Mouse (Mus musculus) heart, embryonic 10.5 days (tissue): ENCODE data around the gene Trcg1. TPM values are rescaled to one million over a fixed set of nuclear protein-coding genes. Genes with fewer than 3 reads are reported as not detected.

Source experiments
- DNase-seq: peaks from one replicate; pipeline ENCODE4 v3.0.0-alpha.2; 2017; ENCODE audit warnings: low spot score
- H3K27ac ChIP-seq: fragments of 300-500 bp; sonication (generic); 2 replicates; pipeline ENCODE4 v1.5.1; 2016; ENCODE audit warnings: mild to moderate bottlenecking
- H3K27me3 ChIP-seq: fragments of 300-500 bp; sonication (generic); 2 replicates; pipeline ENCODE4 v1.6.1; 2016; ENCODE audit warnings: mild to moderate bottlenecking; ENCODE audit not compliant: poor library complexity, insufficient read depth, severe bottlenecking
- H3K36me3 ChIP-seq: fragments of 300-500 bp; sonication (generic); 2 replicates; pipeline ENCODE4 v1.6.1; 2016; ENCODE audit warnings: mild to moderate bottlenecking, moderate library complexity
- H3K4me1 ChIP-seq: fragments of 300-500 bp; sonication (generic); 2 replicates; pipeline ENCODE4 v1.6.1; 2016; ENCODE audit warnings: mild to moderate bottlenecking
- H3K4me3 ChIP-seq: fragments of 300-500 bp; sonication (generic); 2 replicates; pipeline ENCODE4 v1.5.1; 2016; ENCODE audit warnings: mild to moderate bottlenecking, moderate library complexity
- H3K9me3 ChIP-seq: fragments of 300-500 bp; sonication (generic); 2 replicates; pipeline ENCODE4 v1.6.1; 2016; ENCODE audit warnings: mild to moderate bottlenecking, moderate library complexity
- WGBS: fragments of 180-500 bp; shearing (Covaris S2); methylation state at CpG from one replicate; pipeline ENCODE4 v1.1.7; 2016; 5-methylcytosine and 5-hydroxymethylcytosine counted together
- polyA plus RNA-seq: library from polyadenylated mRNA; unstranded; fragments of >200 nt; fragmentation: Nextera tagmentation; extraction: Ambion mirVana; gene quantifications from 2 replicates; pipeline ENCODE4 v1.2.1, GENCODE M21; 2016

Gene Trcg1
- polyA plus RNA-seq, 1 experiment from 2014 or later, result not detected

GRCm38 (mm10) chr9:57270399-57270798, 34.0 kb downstream of the Trcg1 start:
- Histone ChIP-seq H3K4me3 (no peak overlapping the region), H3K36me3 (no peaks in the 10 kb centered on the region), H3K4me1 (peaks cover 81% of the 10 kb centered on the region), H3K9me3 (no peaks in the 10 kb centered on the region), H3K27ac (peak overlapping the region; percentile 49; the same call in 1 of the 2 replicates), H3K27me3 (peaks cover 25% of the 10 kb centered on the region)
- 13% methylated on average over 8 of the region's 8 CpGs for WGBS
- DNase-seq, result no peak

GRCm38 (mm10) chr9:57271081-57271480, 34.7 kb downstream of the Trcg1 start:
- 57% methylated on average over 1 of the region's 1 CpGs for WGBS
- Histone ChIP-seq H3K9me3 (no peaks in the 10 kb centered on the region), H3K4me3 (no peak overlapping the region), H3K36me3 (no peaks in the 10 kb centered on the region), H3K4me1 (peaks cover 77% of the 10 kb centered on the region), H3K27me3 (peaks cover 25% of the 10 kb centered on the region), H3K27ac (no peak overlapping the region)
- DNase-seq, result no peak

- H3K36me3 ChIP-seq, result no peaks in the 10 kb centered on the region
- H3K9me3 ChIP-seq, result no peaks in the 10 kb centered on the region
- H3K27me3 ChIP-seq, result peaks cover 25% of the 10 kb centered on the region
- H3K4me3 ChIP-seq, result no peak overlapping the region
- H3K27ac ChIP-seq, result no peak overlapping the region
- WGBS, result 41% methylated on average over 9 of the region's 9 CpGs
- peaks cover 67% of the 10 kb centered on the region for H3K4me1 ChIP-seq
- no peak for DNase-seq
Observed at GRCm38 (mm10) chr9:57271837-57272562, 35.6 kb downstream of the Trcg1 start.

GRCm38 (mm10) chr9:57272902-57273804, 36.8 kb downstream of the Trcg1 start:
- no peak for DNase-seq
- no peaks in the 10 kb centered on the region for H3K9me3 ChIP-seq
- 34% methylated on average over 8 of the region's 8 CpGs for WGBS
- H3K27ac ChIP-seq, result no peak overlapping the region
- H3K4me3 ChIP-seq, result no peak overlapping the region
- H3K4me1 ChIP-seq, result peaks cover 64% of the 10 kb centered on the region
- peaks cover 25% of the 10 kb centered on the region for H3K27me3 ChIP-seq
- H3K36me3 ChIP-seq, result no peaks in the 10 kb centered on the region

- DNase-seq, result no peak
- no peak overlapping the region for H3K27ac ChIP-seq
- peaks cover 64% of the 10 kb centered on the region for H3K4me1 ChIP-seq
- H3K9me3 ChIP-seq, result no peaks in the 10 kb centered on the region
- H3K27me3 ChIP-seq, result peaks cover 25% of the 10 kb centered on the region
- no peaks in the 10 kb centered on the region for H3K36me3 ChIP-seq
- WGBS, result 30% methylated on average over 6 of the region's 6 CpGs
- no peak overlapping the region for H3K4me3 ChIP-seq
Observed at GRCm38 (mm10) chr9:57273805-57274494, 37.6 kb downstream of the Trcg1 start.

GRCm38 (mm10) chr9:57276311-57276710, 40.0 kb downstream of the Trcg1 start:
- Histone ChIP-seq H3K36me3 (no peaks in the 10 kb centered on the region), H3K9me3 (no peaks in the 10 kb centered on the region), H3K4me1 (peaks cover 54% of the 10 kb centered on the region), H3K4me3 (no peak overlapping the region), H3K27ac (no peak overlapping the region), H3K27me3 (peaks cover 15% of the 10 kb centered on the region)
- DNase-seq, result no peak

- DNase-seq, result no peak
- H3K9me3 ChIP-seq, result no peaks in the 10 kb centered on the region
- peaks cover 51% of the 10 kb centered on the region for H3K4me1 ChIP-seq
- WGBS, result 46% methylated on average over 4 of the region's 4 CpGs
- no peak overlapping the region for H3K4me3 ChIP-seq
- H3K36me3 ChIP-seq, result no peaks in the 10 kb centered on the region
- 0 out of 2 replicates have a peak overlapping the region, but pooled peaks have one; percentile 24 for H3K27ac ChIP-seq
- peaks cover 11% of the 10 kb centered on the region; the same call in 1 of the 2 replicates for H3K27me3 ChIP-seq
Observed at GRCm38 (mm10) chr9:57278268-57278667, 41.9 kb downstream of the Trcg1 start.

- no peak for DNase-seq
Observed at GRCm38 (mm10) chr9:57279441-57279840, 43.1 kb downstream of the Trcg1 start.

GRCm38 (mm10) chr9:57281549-57281948, 45.2 kb downstream of the Trcg1 start:
- peak overlapping the region; percentile 49 for H3K4me3 ChIP-seq
- WGBS, result 11% methylated on average over 20 of the region's 20 CpGs
- H3K4me1 ChIP-seq, result peaks cover 43% of the 10 kb centered on the region
- H3K27ac ChIP-seq, result peak overlapping the region; percentile 77
- no peaks in the 10 kb centered on the region for H3K36me3 ChIP-seq
- peaks cover 8% of the 10 kb centered on the region; the same call in 1 of the 2 replicates for H3K27me3 ChIP-seq
- DNase-seq, result no peak
- no peaks in the 10 kb centered on the region for H3K9me3 ChIP-seq

More at GRCm38 (mm10) chr9:57279441-57279840, 43.1 kb downstream of the Trcg1 start:
- Histone ChIP-seq H3K27me3 (peaks cover 11% of the 10 kb centered on the region; the same call in 1 of the 2 replicates), H3K4me3 (no peak overlapping the region), H3K4me1 (peaks cover 43% of the 10 kb centered on the region), H3K36me3 (no peaks in the 10 kb centered on the region), H3K27ac (no peak overlapping the region), H3K9me3 (no peaks in the 10 kb centered on the region)
- 43% methylated on average over 4 of the region's 4 CpGs for WGBS

- peaks cover 8% of the 10 kb centered on the region; the same call in 1 of the 2 replicates for H3K27me3 ChIP-seq
- 60% methylated on average over 3 of the region's 3 CpGs for WGBS
- no peaks in the 10 kb centered on the region for H3K36me3 ChIP-seq
- no peak for DNase-seq
- H3K4me3 ChIP-seq, result no peak overlapping the region
- H3K9me3 ChIP-seq, result no peaks in the 10 kb centered on the region
- peaks cover 40% of the 10 kb centered on the region for H3K4me1 ChIP-seq
- no peak overlapping the region for H3K27ac ChIP-seq
Observed at GRCm38 (mm10) chr9:57282686-57283085, 46.3 kb downstream of the Trcg1 start.

GRCm38 (mm10) chr9:57283311-57283710, 47.0 kb downstream of the Trcg1 start:
- 74% methylated on average over 4 of the region's 4 CpGs for WGBS
- Histone ChIP-seq H3K9me3 (no peaks in the 10 kb centered on the region), H3K27ac (no peak overlapping the region), H3K27me3 (peaks cover 8% of the 10 kb centered on the region; the same call in 1 of the 2 replicates), H3K4me3 (no peak overlapping the region), H3K4me1 (peaks cover 33% of the 10 kb centered on the region), H3K36me3 (no peaks in the 10 kb centered on the region)
- DNase-seq, result no peak

- no peak for DNase-seq
- Histone ChIP-seq H3K4me3 (no peak overlapping the region), H3K36me3 (no peaks in the 10 kb centered on the region), H3K27ac (no peak overlapping the region), H3K27me3 (no peaks in the 10 kb centered on the region; the same call in 1 of the 2 replicates), H3K9me3 (no peaks in the 10 kb centered on the region), H3K4me1 (peaks cover 9% of the 10 kb centered on the region; the same call in 1 of the 2 replicates)
- 87% methylated on average over 6 of the region's 6 CpGs for WGBS
Observed at GRCm38 (mm10) chr9:57287183-57287582, 50.8 kb downstream of the Trcg1 start.
